Mouse (Mus musculus) kidney, embryonic 14.5 days (tissue): Measurements from ENCODE around the gene Rs1. TPM values are rescaled to one million over a fixed set of nuclear protein-coding genes. Genes with fewer than 3 reads are reported as not detected.

Experiments used
- ATAC-seq: fragments of 200-750 bp; cut with Nextera tagmentation; 2 replicates; pipeline ENCODE4 v1.8.0; 2017; ENCODE audit warnings: moderate number of reproducible peaks, mild to moderate bottlenecking, moderate TSS enrichment, moderate library complexity; ENCODE audit not compliant: low FRiP score, low TSS enrichment
- H3K27ac ChIP-seq: fragments of 300-500 bp; sonication (generic); 2 replicates; pipeline ENCODE4 v1.5.1; 2014; ENCODE audit warnings: low read depth, mild to moderate bottlenecking, low read length, moderate library complexity, mixed read lengths
- H3K27me3 ChIP-seq: fragments of 300-500 bp; sonication (generic); 2 replicates; pipeline ENCODE4 v1.6.1; 2014; ENCODE audit warnings: mild to moderate bottlenecking, low read length; ENCODE audit not compliant: control insufficient read depth, insufficient read depth
- H3K36me3 ChIP-seq: fragments of 300-500 bp; sonication (generic); 2 replicates; pipeline ENCODE4 v1.6.1; 2014; ENCODE audit warnings: low read length, mixed read lengths; ENCODE audit not compliant: control insufficient read depth, insufficient read depth
- H3K4me1 ChIP-seq: fragments of 300-500 bp; sonication (generic); 2 replicates; pipeline ENCODE4 v1.6.1; 2014; ENCODE audit warnings: low read length, mixed read lengths; ENCODE audit not compliant: control insufficient read depth, insufficient read depth
- H3K4me2 ChIP-seq: fragments of 300-500 bp; sonication (generic); replicated peaks from 2 replicates; pipeline ENCODE4 v1.6.1; 2014; ENCODE audit warnings: low read depth, mild to moderate bottlenecking, low read length
- H3K4me3 ChIP-seq: fragments of 300-500 bp; sonication (generic); 2 replicates; pipeline ENCODE4 v1.5.1; 2014; ENCODE audit warnings: mild to moderate bottlenecking, low read length
- H3K9ac ChIP-seq: fragments of 300-500 bp; sonication (generic); 2 replicates; pipeline ENCODE4 v1.6.1; 2014; ENCODE audit warnings: low read depth, mild to moderate bottlenecking, low read length, moderate library complexity
- H3K9me3 ChIP-seq: fragments of 300-500 bp; sonication (generic); 2 replicates; pipeline ENCODE4 v1.6.1; 2016; ENCODE audit warnings: low read length; ENCODE audit not compliant: control insufficient read depth
- WGBS: fragments of 180-500 bp; shearing (Covaris S2); extraction: QIAGEN DNeasy Blood & Tissue Kit; methylation state at CpG from one replicate; pipeline ENCODE4 v1.1.7; 2014; 5-methylcytosine and 5-hydroxymethylcytosine counted together
- polyA plus RNA-seq: library from polyadenylated mRNA; unstranded; fragments of >200 nt; fragmentation: Nextera tagmentation; extraction: Ambion mirVana; gene quantifications from 2 replicates; pipeline ENCODE4 v1.2.1, GENCODE M21; 2014

The Rs1 gene
- polyA plus RNA-seq, 1 experiment from 2014 or later, result 0.05 TPM

DNA sequence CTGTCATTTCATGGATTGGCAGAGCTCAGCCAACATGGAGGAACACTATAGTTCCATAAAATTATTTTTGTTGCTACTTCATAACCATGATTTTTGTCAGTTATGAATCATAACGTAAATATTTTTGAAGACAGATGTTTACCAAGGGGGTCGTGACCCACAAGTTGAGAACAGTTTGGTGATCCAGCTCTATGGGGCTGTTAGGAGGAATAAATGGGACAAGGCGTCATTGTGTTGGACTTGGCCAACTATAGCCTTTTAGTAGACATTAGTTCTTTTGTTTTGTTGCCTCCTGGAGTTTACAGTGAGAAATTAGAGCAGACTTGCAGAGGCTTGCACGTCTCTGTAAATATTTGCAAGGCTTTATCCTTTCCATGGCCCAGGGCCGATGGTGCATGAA, 14.5 kb downstream of the Rs1 start:
- Histone ChIP-seq H3K4me1 (no peaks in the 10 kb centered on the region), H3K27ac (no peak overlapping the region), H3K9me3 (no peaks in the 10 kb centered on the region), H3K27me3 (no peaks in the 10 kb centered on the region), H3K4me3 (no peak overlapping the region), H3K4me2 (no peak overlapping the region), H3K9ac (no peak overlapping the region), H3K36me3 (no peaks in the 10 kb centered on the region)
- WGBS, result 80% methylated on average over 5 of the region's 5 CpGs
- ATAC-seq, result no peak

GRCm38 (mm10) chrX:160794920-160795319, 27.1 kb downstream of the Rs1 start:
- 87% methylated on average over 4 of the region's 4 CpGs for WGBS
- no peaks in the 10 kb centered on the region for H3K9me3 ChIP-seq

GRCm38 (mm10) chrX:160804409-160805150, 36.8 kb downstream of the Rs1 start:
- no peak for ATAC-seq
- Histone ChIP-seq H3K9me3 (no peaks in the 10 kb centered on the region), H3K4me3 (no peak overlapping the region), H3K4me1 (no peaks in the 10 kb centered on the region), H3K27me3 (no peaks in the 10 kb centered on the region), H3K27ac (no peak overlapping the region), H3K36me3 (no peaks in the 10 kb centered on the region), H3K4me2 (no peak overlapping the region), H3K9ac (no peak overlapping the region)
- whole genome bisulfite sequencing, result 79% methylated on average over 4 of the region's 4 CpGs

More at GRCm38 (mm10) chrX:160794920-160795319, 27.1 kb downstream of the Rs1 start:
- H3K27ac ChIP-seq, result no peak overlapping the region
- no peak overlapping the region for H3K4me3 ChIP-seq
- no peak overlapping the region for H3K9ac ChIP-seq
- H3K4me1 ChIP-seq, result no peaks in the 10 kb centered on the region
- ATAC-seq, result no peak
- H3K36me3 ChIP-seq, result no peaks in the 10 kb centered on the region
- no peak overlapping the region for H3K4me2 ChIP-seq
- H3K27me3 ChIP-seq, result no peaks in the 10 kb centered on the region

GRCm38 (mm10) chrX:160808226-160808625, 40.4 kb downstream of the Rs1 start:
- no peak overlapping the region for H3K4me2 ChIP-seq
- no peak overlapping the region for H3K4me3 ChIP-seq
- 83% methylated on average over 7 of the region's 7 CpGs for WGBS
- no peak overlapping the region for H3K27ac ChIP-seq
- no peaks in the 10 kb centered on the region for H3K4me1 ChIP-seq
- no peak for ATAC-seq
- H3K36me3 ChIP-seq, result no peaks in the 10 kb centered on the region
- no peaks in the 10 kb centered on the region for H3K9me3 ChIP-seq
- H3K9ac ChIP-seq, result no peak overlapping the region
- H3K27me3 ChIP-seq, result no peaks in the 10 kb centered on the region

Other genes starting within 250 kb of the Rs1 start
- gene Ppef1, start 32.2 kb upstream of the Rs1 start, polyA plus RNA-seq, result not detected in 2 replicates
- gene Gja6, start 139.0 kb downstream of the Rs1 start, polyA plus RNA-seq, result 0.20 and 0.31 TPM in 2 replicates
- 2.5 and 2.8 TPM in 2 replicates for gene Cdkl5, start 226.7 kb downstream of the Rs1 start, polyA plus RNA-seq